Mouse (Mus musculus): ENCODE measurements around the gene Nudt16l1. TPM values are rescaled to one million over a fixed set of nuclear protein-coding genes. Genes with fewer than 3 reads are reported as not detected.

Nudt16l1 gene
- polyA plus RNA-seq, 1 experiment = 151 TPM

- DNase-seq = no peak
- TF ChIP-seq CTCF (IDR thresholded peaks at IDR 0.05; ENCODE audit: borderline replicate concordance, control insufficient read depth, extremely low read depth, insufficient read depth, low read length, poor library complexity) (no peak), POLR2A (IDR thresholded peaks at IDR 0.05; ENCODE audit: control insufficient read depth, extremely low read depth, insufficient read depth, low read length, poor library complexity) (no peak)
- no peak overlapping the region for H3K4me3 ChIP-seq (ENCODE audit: control insufficient read depth, insufficient read depth, low read length)
- H3K4me1 ChIP-seq (replicated peaks; ENCODE audit: control insufficient read depth, insufficient read depth, low read length) = peaks cover 6% of the 10 kb centered on the region
- H3K36me3 ChIP-seq (ENCODE audit: control insufficient read depth, insufficient read depth, low read length) = no peaks in the 10 kb centered on the region
- 22% methylated on average over 6 of the region's 6 CpGs for WGBS
- H3K27ac ChIP-seq (ENCODE audit: control insufficient read depth, insufficient read depth, low read length) = no peak overlapping the region
- no peaks in the 10 kb centered on the region for H3K27me3 ChIP-seq (ENCODE audit: control insufficient read depth, insufficient read depth, low read length)
Measured at GRCm38 (mm10) chr16:4898881-4899280, 39.7 kb upstream of the Nudt16l1 start.

DNA sequence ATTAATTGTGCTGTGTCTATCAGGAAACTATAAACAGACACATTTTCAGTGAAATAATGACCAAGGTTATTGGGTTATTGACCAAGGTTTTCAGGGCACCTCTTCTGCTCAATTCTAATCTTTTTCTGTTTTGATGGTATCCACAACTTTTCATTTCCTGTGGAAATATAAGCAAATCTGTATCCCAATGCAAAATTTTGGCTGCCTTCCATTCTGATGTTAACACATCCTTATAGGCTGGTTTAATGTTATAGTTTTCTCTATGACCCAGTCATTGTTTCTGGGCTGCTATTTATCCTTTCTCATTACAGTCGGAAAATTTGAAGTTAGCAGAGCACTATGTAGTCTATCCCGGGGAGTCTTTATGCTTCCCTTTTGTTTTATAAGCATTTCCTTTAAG, 38.9 kb upstream of the Nudt16l1 start:
- DNase-seq = no peak
- no peak overlapping the region for H3K27ac ChIP-seq (ENCODE audit: control insufficient read depth, insufficient read depth, low read length)
- peaks cover 6% of the 10 kb centered on the region for H3K4me1 ChIP-seq (replicated peaks; ENCODE audit: control insufficient read depth, insufficient read depth, low read length)
- 98% methylated on average over 2 of the region's 2 CpGs for WGBS
- H3K4me3 ChIP-seq (ENCODE audit: control insufficient read depth, insufficient read depth, low read length) = no peak overlapping the region
- no peaks in the 10 kb centered on the region for H3K27me3 ChIP-seq (ENCODE audit: control insufficient read depth, insufficient read depth, low read length)
- TF ChIP-seq POLR2A (IDR thresholded peaks at IDR 0.05; ENCODE audit: control insufficient read depth, extremely low read depth, insufficient read depth, low read length, poor library complexity) (no peak), CTCF (IDR thresholded peaks at IDR 0.05; ENCODE audit: borderline replicate concordance, control insufficient read depth, extremely low read depth, insufficient read depth, low read length, poor library complexity) (no peak)
- no peaks in the 10 kb centered on the region for H3K36me3 ChIP-seq (ENCODE audit: control insufficient read depth, insufficient read depth, low read length)

GRCm38 (mm10) chr16:4901167-4901566, 37.4 kb upstream of the Nudt16l1 start:
- no peak for TF ChIP-seq CTCF (IDR thresholded peaks at IDR 0.05; ENCODE audit: borderline replicate concordance, control insufficient read depth, extremely low read depth, insufficient read depth, low read length, poor library complexity)
- no peak for TF ChIP-seq POLR2A (IDR thresholded peaks at IDR 0.05; ENCODE audit: control insufficient read depth, extremely low read depth, insufficient read depth, low read length, poor library complexity)
- peaks cover 6% of the 10 kb centered on the region for H3K4me1 ChIP-seq (replicated peaks; ENCODE audit: control insufficient read depth, insufficient read depth, low read length)
- WGBS = 96% methylated on average over 7 of the region's 7 CpGs
- no peaks in the 10 kb centered on the region for H3K36me3 ChIP-seq (ENCODE audit: control insufficient read depth, insufficient read depth, low read length)
- H3K27me3 ChIP-seq (ENCODE audit: control insufficient read depth, insufficient read depth, low read length) = no peaks in the 10 kb centered on the region
- DNase-seq = no peak
- H3K4me3 ChIP-seq (ENCODE audit: control insufficient read depth, insufficient read depth, low read length) = no peak overlapping the region
- H3K27ac ChIP-seq (ENCODE audit: control insufficient read depth, insufficient read depth, low read length) = no peak overlapping the region

GRCm38 (mm10) chr16:4902390-4902789, 36.2 kb upstream of the Nudt16l1 start:
- no peak overlapping the region for H3K4me3 ChIP-seq (ENCODE audit: control insufficient read depth, insufficient read depth, low read length)
- no peak for DNase-seq
- 95% methylated on average over 2 of the region's 2 CpGs for WGBS
- H3K36me3 ChIP-seq (ENCODE audit: control insufficient read depth, insufficient read depth, low read length) = no peaks in the 10 kb centered on the region
- no peaks in the 10 kb centered on the region for H3K27me3 ChIP-seq (ENCODE audit: control insufficient read depth, insufficient read depth, low read length)
- no peak for TF ChIP-seq CTCF (IDR thresholded peaks at IDR 0.05; ENCODE audit: borderline replicate concordance, control insufficient read depth, extremely low read depth, insufficient read depth, low read length, poor library complexity)
- no peak for TF ChIP-seq POLR2A (IDR thresholded peaks at IDR 0.05; ENCODE audit: control insufficient read depth, extremely low read depth, insufficient read depth, low read length, poor library complexity)
- no peak overlapping the region for H3K27ac ChIP-seq (ENCODE audit: control insufficient read depth, insufficient read depth, low read length)
- H3K4me1 ChIP-seq (replicated peaks; ENCODE audit: control insufficient read depth, insufficient read depth, low read length) = peaks cover 6% of the 10 kb centered on the region

GRCm38 (mm10) chr16:4903491-4904102, 35.0 kb upstream of the Nudt16l1 start:
- Histone ChIP-seq H3K4me1 (replicated peaks; ENCODE audit: control insufficient read depth, insufficient read depth, low read length) (peaks cover 5% of the 10 kb centered on the region), H3K27ac (ENCODE audit: control insufficient read depth, insufficient read depth, low read length) (no peak overlapping the region), H3K4me3 (ENCODE audit: control insufficient read depth, insufficient read depth, low read length) (no peak overlapping the region), H3K36me3 (ENCODE audit: control insufficient read depth, insufficient read depth, low read length) (no peaks in the 10 kb centered on the region), H3K27me3 (ENCODE audit: control insufficient read depth, insufficient read depth, low read length) (no peaks in the 10 kb centered on the region)
- WGBS = 92% methylated on average over 6 of the region's 6 CpGs
- DNase-seq = no peak
- TF ChIP-seq CTCF (IDR thresholded peaks at IDR 0.05; ENCODE audit: borderline replicate concordance, control insufficient read depth, extremely low read depth, insufficient read depth, low read length, poor library complexity) (no peak), POLR2A (IDR thresholded peaks at IDR 0.05; ENCODE audit: control insufficient read depth, extremely low read depth, insufficient read depth, low read length, poor library complexity) (no peak)

DNA sequence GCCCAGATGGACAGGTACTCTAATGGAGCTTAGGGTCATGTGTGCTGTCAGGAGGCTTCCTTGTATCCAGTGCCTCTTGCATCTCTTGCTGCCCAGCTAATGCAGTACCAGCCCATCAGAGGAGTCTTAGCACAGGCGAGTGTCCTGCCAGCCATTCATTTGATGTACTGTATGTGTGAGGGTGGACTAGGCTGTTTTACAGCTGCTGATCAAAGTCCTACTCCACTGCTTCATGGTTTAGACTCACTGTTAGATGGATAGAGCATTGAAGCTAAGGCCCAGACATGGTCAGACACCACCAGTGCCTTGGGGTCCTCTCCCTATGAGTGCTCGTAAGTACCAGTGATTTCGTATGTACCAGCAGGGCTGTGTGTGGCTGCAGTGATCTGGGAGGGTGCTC, 33.7 kb upstream of the Nudt16l1 start:
- DNase-seq = no peak
- Histone ChIP-seq H3K4me3 (ENCODE audit: control insufficient read depth, insufficient read depth, low read length) (no peak overlapping the region), H3K4me1 (replicated peaks; ENCODE audit: control insufficient read depth, insufficient read depth, low read length) (no peaks in the 10 kb centered on the region; the same call in 1 of the 2 replicates), H3K27me3 (ENCODE audit: control insufficient read depth, insufficient read depth, low read length) (no peaks in the 10 kb centered on the region), H3K36me3 (ENCODE audit: control insufficient read depth, insufficient read depth, low read length) (no peaks in the 10 kb centered on the region), H3K27ac (ENCODE audit: control insufficient read depth, insufficient read depth, low read length) (no peak overlapping the region)
- 97% methylated on average over 3 of the region's 3 CpGs for WGBS
- TF ChIP-seq POLR2A (IDR thresholded peaks at IDR 0.05; ENCODE audit: control insufficient read depth, extremely low read depth, insufficient read depth, low read length, poor library complexity) (no peak), CTCF (IDR thresholded peaks at IDR 0.05; ENCODE audit: borderline replicate concordance, control insufficient read depth, extremely low read depth, insufficient read depth, low read length, poor library complexity) (no peak)

- Histone ChIP-seq H3K27me3 (ENCODE audit: control insufficient read depth, insufficient read depth, low read length) (no peaks in the 10 kb centered on the region), H3K4me1 (replicated peaks; ENCODE audit: control insufficient read depth, insufficient read depth, low read length) (no peaks in the 10 kb centered on the region; the same call in 1 of the 2 replicates), H3K36me3 (ENCODE audit: control insufficient read depth, insufficient read depth, low read length) (no peaks in the 10 kb centered on the region), H3K27ac (ENCODE audit: control insufficient read depth, insufficient read depth, low read length) (no peak overlapping the region), H3K4me3 (ENCODE audit: control insufficient read depth, insufficient read depth, low read length) (no peak overlapping the region)
- WGBS = 91% methylated on average over 1 of the region's 1 CpGs
- no peak for DNase-seq
- TF ChIP-seq POLR2A (IDR thresholded peaks at IDR 0.05; ENCODE audit: control insufficient read depth, extremely low read depth, insufficient read depth, low read length, poor library complexity) = no peak
- no peak for TF ChIP-seq CTCF (IDR thresholded peaks at IDR 0.05; ENCODE audit: borderline replicate concordance, control insufficient read depth, extremely low read depth, insufficient read depth, low read length, poor library complexity)
Measured at GRCm38 (mm10) chr16:4905591-4905990, 33.0 kb upstream of the Nudt16l1 start.
